Mouse (Mus musculus) monocyte, adult 5-6 weeks (primary cell): Measurements from ENCODE around the gene Fuk. TPM values are rescaled to one million over a fixed set of nuclear protein-coding genes. Genes with fewer than 3 reads are reported as not detected.
"Not testable (repeated sequence)": the region's sequence is repeated elsewhere in the genome, so short reads cannot be mapped to it uniquely, and the experiment has no call there.

Experiments used
- ATAC-seq: fragments of 153-309, 156-312 bp; replicated peaks from 2 replicates; pipeline ENCODE4 v1.8.0; 2017; ENCODE audit warnings: mild to moderate bottlenecking; ENCODE audit not compliant: low TSS enrichment, insufficient number of reproducible peaks, severe bottlenecking, poor library complexity, low FRiP score
- total RNA-seq: library from RNA; stranded (forward); fragments of 200-1000, 200-491, 200-594 nt; gene quantifications from 3 replicates; pipeline ENCODE4 v1.2.3, GENCODE M21; 2017

Gene Fuk
- total RNA-seq, 1 experiment from 2014 or later: 2.9 TPM

DNA sequence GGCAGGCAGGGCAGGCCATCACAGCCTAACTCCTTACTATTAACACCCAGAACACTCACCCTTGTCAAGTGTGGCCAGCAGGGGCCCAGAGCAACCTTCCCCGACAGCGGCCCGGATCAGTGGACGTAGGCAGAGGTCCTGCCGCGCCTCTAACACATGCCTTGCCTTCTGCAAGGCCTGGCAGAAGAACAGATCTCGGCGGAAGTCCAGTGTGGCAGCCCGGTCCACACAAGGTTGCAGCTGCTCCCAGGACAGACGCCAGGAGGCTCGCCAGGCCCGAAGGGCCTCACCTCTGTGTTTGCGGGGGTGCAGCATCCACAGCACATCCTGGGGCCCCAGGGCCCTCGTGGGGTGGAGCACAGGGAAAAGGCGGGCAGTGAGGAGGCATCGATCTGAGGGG lies 13.4 kb downstream of the Fuk start:
- no peak for ATAC-seq

DNA sequence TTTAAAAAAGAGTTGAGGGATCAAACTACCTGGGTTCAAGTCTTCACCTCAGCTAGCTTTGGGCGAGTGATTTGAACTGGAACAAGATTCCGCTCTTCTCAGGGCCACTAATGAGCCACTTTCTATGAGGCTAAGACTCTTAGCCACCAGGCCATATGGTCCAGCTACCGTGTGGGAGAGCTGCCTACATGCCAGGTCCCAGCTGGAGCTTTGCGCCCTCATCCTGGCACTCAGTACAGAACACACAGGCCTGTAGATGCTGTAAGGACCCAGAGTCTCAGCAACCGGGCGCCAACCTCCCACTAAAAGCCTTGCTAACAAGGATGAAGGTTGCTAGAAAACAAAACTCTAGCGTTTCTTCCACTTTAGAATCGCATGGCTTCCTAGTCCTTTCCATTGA lies 13.8 kb downstream of the Fuk start:
- ATAC-seq: no peak

- ATAC-seq: no peak
These were observed 14.7 kb downstream of the Fuk start for GRCm38 (mm10) chr8:110887551-110887950.

DNA sequence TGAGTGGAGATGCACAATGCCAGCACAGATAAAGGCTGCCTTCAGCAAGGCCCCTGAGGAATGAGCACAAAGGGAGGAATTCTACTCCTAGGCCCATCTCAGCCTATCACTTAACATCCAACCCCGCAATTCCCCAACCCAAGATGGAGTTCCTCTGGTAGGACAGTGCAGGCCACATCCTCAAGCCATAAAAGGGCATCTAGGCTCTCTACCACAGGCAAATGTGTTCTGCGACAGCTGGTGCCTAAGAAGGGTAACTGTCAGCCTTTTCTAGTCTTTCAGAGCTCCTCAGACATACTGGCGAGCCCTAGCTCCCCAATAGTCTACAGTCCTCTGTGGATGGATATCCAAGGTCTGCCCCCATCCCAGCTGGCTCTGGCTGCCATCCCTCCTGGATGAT lies 15.7 kb downstream of the Fuk start:
- no peak for ATAC-seq

DNA sequence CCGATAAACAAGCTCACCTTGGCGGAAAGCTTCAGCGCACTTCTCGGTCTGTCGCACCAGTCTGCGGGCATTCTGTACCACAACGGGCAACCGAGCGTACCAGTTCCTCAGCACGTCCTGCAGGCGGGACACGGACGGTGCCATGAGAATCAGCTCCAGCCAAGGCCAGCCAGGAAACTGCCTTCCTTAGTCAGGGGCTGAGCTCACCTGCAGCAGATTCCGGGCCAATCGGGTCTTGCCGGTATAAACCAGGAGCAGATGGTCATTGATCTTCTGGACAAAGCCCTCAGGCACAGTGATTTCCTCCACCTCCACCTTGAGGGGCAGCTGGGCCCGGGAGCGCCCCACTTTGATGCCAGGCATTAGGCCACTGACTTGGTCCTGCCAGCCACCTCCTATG lies 18.5 kb downstream of the Fuk start:
- ATAC-seq: no peak

GRCm38 (mm10) chr8:110881741-110882310 lies 20.5 kb downstream of the Fuk start:
- no peak for ATAC-seq

- no peak for ATAC-seq
These were observed 24.4 kb downstream of the Fuk start for GRCm38 (mm10) chr8:110877862-110878261.

DNA sequence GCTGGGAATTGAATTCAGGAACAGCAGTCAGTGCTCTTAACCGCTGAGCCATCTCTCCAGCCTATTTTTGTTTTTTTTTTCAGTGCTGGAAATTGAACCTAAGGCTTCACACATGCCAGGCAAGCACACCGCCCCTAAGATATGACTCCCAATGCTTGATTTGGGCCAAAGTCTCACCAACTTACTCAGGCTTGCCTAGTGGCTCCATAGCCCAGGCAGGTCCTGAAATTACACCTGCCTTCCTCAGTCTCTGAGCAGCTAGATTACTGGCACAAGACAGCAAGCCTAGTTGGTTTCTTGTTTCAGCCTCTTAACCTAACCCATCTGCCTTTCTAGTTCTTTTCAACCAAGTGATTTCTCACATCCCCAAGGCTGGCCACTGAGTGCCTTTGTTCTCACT lies 31.8 kb downstream of the Fuk start:
- ATAC-seq: no peak

- not testable (repeated sequence) for ATAC-seq
These were observed 40.8 kb downstream of the Fuk start for GRCm38 (mm10) chr8:110861347-110862025.

- no peak for ATAC-seq
These were observed 42.4 kb downstream of the Fuk start for GRCm38 (mm10) chr8:110859651-110860501.

DNA sequence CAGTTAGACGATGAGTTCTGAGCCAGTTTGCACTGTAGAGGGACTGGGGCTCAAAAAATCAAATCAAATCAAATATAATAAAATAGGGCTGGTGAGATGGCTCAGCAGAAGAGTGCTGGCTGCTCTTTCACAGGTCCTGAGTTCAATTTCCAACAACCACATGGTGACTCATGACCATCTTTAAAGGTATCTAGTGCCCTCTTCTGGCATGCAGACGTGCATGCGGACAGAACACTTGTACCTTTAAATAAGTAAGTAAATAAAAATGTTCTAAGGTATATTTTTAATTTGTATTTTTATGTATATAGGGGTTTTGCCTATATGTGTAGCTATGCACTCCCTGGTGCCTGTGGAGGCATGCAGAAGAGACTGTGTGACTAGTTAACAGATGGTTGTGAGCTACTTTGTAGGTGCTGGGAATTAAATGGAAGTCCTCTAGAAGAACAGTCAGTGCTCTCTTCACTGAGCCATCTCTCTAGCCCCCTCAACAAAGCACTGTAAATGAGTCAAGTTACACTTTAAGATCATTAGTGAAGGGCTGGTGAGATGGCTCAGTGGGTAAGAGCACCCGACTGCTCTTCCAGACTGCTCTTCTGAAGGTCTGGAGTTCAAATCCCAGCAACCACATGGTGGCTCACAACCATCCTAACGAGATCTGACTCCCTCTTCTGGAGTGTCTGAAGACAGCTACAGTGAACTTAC lies 45.4 kb downstream of the Fuk start:
- ATAC-seq: no peak

DNA sequence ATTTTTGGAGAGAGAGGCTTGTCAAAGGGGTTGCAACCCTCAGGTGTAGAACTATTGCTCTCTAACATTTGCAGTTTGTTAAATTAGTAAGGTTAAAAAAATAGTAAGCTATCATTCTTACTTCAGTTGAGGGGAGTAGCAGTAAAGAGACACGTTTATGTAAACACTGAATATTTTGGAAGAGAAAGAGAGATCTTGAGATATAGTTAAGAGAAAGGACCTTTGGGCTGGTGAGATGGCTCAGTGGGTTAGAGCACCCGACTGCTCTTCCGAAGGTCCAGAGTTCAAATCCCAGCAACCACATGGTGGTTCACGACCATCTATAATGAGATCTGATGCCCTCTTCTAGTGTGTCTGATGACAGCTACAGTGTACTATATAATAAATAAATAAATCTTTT lies 46.2 kb downstream of the Fuk start:
- not testable (repeated sequence) for ATAC-seq

DNA sequence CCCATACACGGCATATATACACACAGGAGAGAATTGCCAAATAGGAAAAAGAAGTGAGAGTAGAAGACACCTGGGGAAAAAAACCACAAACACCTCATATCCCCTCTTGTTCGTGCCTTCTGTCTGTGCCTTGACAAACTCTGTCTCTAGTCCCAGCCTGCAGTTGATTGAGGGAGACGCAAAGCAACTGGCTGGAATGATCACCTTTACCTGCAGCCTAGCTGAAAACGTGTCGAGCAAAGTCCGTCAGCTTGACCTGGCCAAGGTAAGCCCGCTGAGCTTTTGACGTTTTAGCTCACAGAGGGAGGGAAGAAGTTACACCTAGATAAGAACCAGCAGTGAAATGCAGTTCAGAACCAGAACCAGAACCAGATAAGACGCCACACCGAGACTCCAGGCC lies 51.1 kb downstream of the Fuk start:
- no peak for ATAC-seq

- ATAC-seq: no peak
These were observed 54.4 kb downstream of the Fuk start for GRCm38 (mm10) chr8:110847645-110848495.

GRCm38 (mm10) chr8:110847171-110847549 lies 55.1 kb downstream of the Fuk start:
- no peak for ATAC-seq

DNA sequence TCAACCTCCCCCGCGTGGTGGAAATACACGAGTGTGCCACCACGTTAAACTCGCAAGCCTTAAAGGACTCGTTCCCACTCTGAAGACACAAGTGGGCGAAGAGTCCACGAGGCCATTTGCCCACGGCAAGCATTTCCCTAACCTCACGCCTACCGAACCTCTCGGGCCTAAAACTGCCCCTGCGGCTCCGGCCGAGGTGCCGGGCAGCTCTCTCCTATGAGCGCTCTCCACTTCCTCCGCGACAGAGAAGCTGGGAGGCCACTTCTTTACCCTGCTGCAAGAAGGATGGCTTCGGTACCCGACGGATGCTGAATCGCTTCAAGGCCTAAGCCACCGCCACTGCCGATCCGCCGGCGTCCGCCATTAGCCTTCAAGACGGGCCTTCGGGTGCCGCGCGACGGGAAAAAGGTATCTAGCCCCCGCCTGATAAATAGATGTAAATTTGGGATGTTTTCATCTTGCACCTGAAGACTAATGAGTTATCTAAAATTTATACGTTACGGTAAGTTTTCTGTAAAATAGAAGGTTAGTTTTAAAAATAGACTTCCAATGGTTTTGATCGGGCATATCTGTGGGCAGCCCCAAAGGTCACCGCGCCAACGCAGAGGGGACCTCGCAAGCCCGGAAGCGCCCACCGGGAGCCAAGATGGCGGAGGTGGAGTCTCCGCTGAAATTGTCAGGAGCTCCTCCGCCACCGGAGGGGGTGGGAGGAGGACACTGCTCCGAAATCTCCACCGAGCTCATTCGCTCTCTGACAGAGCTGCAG lies 55.7 kb downstream of the Fuk start, which contains the start of the genes Cog4 and Sf3b3:
TSS of gene Cog4 (plus strand) at position 196 of the 766 bp plus-strand sequence.
TSS of gene Sf3b3 (minus strand) at position 383 of the 766 bp plus-strand sequence.
- ATAC-seq: peak; percentile 84

DNA sequence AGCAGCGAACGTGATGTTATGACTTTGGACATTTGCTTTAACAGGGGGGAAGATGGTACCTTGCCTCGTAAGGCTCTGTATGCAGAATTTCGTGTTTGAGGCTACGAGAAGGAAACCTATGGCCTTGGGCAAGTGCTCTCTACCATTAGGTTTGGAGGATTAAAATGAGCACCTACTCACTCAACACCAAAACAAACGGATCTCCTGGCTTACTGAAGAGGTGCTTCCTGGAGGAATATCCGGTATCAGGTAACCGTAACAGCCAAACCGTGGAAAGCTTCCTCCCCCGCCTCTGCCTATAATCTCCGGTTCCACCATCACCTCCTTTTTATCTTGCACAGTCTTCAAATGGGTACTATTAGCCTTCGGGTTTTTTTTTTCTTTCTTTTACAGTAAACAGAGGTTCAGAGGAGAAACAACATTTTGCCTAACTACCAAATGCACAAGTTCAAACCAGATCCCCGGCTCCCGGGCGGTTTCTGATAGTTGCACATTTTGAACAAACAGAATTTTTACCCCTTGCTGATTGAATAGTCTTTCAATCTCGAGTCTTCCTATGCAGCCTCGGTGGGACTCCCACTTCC lies 56.4 kb downstream of the Fuk start:
- no peak for ATAC-seq
